Mouse (Mus musculus): ENCODE results near the gene C1qtnf9.

Gene C1qtnf9

DNA sequence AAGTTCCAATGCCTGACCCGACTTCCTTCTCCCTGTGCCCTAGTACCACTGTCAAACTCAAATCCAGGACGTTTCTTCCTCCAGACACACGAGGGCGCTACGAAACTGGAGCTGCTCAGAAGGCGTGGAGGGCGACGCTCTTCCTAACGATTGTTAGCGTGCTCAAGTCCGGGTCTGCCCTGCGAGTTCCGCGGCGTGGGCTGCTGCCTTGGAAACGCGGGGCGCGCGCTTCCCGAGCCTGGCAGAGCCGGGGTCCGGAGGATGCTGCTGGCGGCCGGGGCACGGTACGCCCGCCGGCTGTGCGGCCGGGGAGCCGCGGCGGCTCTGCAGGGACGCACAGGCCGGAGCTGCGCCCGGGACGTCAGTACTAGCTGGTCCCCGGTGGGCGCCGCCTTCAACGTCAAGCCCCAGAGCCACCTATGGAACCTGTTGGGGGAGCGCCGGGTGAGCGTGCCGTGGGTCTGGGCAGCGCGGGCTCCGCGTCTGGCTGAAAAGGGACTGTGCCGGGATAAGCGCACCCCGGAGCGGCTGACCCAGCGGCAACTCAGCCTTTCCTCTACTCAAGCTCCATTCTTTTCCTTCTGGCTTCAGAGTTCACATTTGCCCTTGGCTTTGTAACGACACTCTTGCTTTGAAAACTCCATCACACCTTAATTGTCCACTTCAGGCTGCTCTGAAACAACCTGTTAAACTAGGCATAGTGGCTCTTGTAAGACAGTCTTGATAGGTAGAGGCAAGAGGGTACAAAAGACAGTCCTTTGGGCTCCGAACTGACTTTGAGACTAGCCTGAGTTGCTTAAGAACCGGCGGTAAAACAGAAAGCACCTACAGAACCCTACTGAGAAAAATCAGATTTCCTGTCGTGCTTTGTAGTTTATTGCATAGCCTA lies 16.7 kb downstream of the C1qtnf9 start, which contains the start of gene Mipep:
Mipep (plus strand) TSS at position 147 of the 889 bp plus-strand sequence.
- DNase-seq (ENCODE audit: low read depth): peak; percentile 93

DNA sequence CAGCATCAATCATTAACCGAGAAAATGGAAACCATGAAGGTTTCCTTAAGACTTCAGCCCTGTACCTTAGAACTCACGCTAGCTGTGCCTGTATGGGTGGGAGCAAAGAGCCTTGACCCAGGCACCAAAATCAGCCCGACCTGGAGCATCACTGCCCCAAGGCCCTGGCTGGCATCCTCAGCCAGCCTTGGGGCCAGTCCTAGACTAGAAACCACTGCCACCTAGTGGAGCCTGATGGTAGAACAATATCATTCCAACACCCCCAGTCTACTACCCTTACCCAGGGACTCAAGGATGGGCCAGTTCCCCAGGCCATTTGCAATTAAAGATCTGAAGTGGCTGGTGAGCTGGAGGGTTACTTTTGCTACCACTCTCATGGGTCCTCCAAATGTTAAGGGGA lies 22.2 kb downstream of the C1qtnf9 start:
- peak; percentile 58 for DNase-seq (ENCODE audit: low read depth)

DNA sequence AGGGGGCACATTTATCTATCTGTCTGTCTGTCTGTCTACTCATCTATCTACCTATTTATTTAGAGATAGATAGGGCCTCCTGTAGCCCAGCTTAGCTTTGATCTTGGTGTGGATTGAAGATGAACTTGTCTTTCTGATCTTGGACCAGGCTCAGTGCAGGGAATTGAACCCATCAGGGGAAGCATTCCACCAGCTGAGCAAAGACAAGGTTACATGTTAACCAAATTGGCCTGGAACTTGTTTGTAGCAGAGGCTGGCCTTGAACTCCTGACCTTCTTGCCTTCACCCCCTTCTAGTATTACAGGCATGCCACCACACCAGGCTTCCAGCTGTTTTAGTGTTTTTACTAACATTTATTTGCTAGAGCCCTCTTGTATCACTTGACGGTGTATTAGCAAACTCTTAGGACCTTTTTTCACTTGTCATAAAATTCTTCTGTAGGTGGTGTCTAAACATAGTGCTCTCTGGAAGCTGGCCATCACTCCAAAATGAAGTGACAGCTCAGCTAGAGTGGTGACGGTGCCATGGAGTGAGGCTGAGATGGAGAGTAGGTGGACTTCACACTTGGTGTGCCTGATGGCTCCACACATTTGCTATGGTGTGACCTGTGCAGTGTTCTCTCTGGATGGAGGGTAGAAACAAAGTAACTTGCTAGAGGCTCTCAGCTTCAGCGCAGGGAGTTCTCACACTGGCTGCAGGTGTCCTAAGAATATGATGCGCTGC lies 28.8 kb downstream of the C1qtnf9 start:
- no peak for DNase-seq (ENCODE audit: low read depth)

DNA sequence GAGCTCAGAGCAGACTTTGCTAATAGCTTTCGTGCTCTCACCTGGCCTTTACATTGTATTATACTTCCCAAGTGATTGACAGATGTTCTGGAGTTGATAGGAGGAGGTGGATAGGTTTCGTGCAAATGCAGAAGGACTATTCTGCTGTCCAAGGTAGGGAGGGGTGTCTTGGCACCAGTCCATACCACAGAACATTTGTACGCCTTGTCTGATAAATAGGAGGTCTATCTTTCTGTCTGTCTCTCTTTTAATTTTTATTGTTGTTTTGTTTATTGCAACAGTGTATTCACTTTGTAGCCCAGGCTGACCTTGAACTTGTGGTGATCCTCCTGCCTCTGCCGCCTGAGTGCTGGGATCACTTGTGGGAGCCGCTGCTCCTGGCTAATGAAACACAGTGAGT lies 29.7 kb downstream of the C1qtnf9 start:
- no peak for DNase-seq (ENCODE audit: low read depth)

DNA sequence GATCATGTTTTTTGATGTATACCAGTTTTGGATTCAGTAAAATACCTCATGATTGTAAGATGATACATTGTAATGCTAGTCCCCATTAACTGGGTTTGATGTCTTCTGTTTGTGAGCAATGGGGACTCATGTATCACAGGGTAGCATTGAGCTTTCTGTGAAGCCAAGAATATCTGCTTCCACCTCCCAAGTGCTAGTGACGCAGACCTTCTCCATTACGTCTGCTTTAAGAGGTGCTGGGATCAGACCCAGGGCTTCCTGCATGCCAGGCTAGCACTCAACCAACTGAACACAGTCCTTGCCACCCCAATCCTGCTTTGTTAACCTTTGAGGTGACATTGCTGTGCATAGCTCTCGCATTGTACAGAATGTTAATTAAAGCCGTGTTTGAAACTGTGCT lies 30.8 kb downstream of the C1qtnf9 start:
- DNase-seq (ENCODE audit: low read depth): no peak

DNA sequence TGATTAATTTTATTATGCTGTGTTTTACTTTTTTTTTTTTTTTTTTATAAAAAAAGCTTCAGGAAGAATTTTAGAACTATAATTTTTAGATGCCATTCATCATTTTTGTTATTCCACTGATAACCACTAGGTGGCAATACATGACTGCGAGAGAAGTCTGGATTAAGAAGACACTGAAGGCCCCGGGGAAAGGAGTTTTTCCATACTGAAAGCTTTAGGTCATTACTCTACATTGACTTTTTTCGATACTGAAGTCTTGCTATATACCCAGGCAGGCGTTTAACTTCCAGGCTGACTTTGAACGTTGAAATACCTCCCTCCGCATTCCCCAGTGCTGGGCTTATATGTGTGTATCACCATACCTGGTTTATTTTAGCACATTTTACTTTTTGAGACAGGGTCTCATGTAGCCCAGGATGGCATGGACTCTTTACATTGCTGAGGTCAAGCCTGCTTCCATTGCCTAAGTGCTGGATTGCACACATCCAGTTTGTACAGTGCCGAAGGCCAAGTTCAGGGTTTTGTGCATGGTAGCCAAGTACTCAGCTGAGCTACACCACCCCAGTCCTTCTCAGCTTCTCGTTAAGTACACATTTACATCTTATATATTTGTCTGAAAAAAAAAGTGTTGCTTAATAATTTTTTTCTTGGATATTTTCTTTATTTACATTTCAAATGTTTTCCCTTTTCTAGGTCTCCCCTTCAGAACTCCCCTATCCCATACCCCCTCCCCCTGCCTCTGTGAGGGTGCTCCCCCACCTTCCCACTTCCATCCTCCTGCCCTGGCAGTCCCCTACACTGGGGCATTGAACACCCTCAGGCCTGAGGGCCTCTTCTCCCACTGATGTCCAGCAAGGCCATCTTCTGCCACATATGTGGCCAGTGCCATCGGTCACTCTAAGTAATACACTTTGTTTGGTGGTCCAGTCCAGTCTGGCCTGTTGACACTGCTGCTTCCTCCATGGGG lies 32.1 kb downstream of the C1qtnf9 start:
- DNase-seq (ENCODE audit: low read depth): peak; percentile 80

DNA sequence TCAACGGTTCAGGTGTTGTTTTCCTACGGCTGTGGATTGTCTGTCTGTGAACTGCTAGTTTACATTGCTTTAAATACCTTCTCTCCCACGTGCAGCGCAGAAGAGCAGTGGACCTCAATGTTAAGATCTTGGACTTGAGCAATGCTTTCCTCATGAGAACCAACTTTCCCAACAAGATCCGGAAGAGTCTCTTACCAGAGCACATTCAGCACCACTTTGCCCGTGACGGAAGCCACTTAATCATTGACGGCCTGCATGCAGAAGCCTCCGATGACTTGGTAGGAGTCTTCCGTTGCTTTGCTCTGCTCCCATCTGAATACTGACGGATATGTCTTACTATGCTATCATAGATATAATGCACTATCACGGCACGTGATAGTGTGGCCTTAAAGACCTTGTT lies 34.1 kb downstream of the C1qtnf9 start:
- no peak for DNase-seq (ENCODE audit: low read depth)

DNA sequence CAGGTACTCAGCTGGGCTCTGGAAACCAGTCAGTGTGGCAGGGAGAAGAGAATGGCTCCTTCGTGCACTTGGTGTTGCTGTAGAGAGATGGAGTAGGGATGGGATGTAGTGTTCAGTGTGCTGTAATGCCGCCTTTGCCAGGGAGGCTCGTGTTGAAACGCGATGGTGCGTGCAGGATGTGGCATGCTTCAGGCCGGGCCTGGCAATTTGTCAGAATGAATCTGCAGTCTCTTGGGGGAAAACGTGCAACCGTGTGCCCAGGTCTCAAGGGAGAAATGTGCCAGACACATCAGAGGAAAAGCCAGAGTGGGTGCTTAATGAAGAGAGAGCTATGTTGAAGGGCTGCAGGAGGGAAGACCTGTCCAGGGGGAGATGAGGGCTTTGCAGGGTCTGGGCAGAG lies 37.0 kb downstream of the C1qtnf9 start:
- DNase-seq (ENCODE audit: low read depth): no peak

DNA sequence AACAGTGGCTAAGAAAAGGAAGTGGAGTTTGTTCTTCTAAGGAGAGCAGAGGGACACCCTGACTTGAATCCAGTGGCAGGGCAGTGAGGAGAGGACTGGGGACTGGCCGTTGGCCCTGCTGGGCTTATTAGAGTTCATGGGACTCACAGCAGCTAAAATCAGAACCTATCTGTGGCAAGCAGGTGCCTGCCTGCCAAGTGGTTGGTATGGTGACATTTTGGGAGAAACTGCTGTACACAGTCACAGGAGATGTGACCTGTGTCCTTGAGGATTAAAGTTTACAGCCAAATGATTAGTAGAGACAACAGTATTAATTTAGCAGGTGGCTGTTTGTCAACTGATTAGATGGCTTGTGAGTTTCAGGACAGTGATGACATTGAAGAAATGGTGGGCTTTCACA lies 37.9 kb downstream of the C1qtnf9 start:
- DNase-seq (ENCODE audit: low read depth): no peak

DNA sequence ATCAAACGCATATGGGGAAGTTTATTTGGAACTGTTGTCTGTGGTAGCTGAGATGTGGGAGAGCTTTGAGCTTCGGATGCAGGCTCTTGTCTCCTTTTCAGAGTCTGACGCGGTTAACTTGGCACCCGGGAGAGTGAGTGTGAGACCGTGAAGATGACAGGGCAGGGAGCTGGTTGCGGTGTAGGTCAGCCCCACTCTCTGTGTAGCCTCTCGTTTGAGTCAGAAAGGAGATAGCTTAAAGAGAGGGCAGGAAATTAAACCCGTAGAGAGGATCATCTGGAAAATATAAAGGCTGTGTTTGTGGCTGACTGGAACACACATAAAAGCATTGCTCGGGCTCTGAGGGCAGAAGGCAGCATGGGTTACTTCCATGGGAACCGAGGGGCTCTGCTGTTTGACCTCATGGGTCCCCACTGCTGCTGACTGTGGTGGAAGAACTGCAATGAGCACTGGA lies 39.0 kb downstream of the C1qtnf9 start:
- DNase-seq (ENCODE audit: low read depth): no peak

DNA sequence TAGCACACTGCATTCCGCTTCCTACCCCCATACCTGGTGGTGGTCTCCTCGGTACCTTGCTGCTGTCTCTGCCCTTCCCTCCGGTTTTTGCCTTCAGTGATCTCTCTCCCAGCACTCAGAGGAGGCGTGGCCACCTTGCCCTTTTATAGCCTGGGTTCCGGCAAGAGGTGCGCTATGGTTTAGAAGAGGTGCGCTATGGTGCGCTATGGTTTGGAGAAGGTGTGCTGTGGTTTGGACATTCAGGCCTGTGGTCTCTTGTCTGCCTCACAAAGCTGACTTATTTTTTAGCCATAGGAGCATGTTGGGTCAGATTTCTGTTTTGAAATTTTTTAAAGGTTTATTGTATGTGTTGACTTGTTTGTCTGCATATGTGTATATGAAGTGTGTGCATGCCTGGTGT lies 41.9 kb downstream of the C1qtnf9 start:
- no peak for DNase-seq (ENCODE audit: low read depth)

DNA sequence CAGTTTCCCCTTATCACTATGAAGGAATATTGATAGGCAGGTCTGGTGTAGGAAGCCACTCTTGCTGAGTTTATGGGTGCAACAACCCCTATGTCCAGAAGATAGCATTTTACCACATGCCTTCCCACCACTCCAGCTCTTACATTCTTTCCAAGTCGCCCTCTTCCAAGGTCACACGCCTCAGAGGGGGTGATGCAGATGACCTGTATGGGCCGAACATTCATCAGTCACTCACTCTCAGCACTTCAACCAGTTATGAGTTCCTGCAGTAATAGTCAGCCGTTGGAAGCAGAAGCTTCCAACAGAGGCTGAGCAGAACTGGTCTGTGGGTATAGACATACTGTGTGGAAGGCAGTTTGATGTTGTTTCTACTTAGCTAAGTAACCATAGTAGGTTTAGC lies 43.6 kb downstream of the C1qtnf9 start:
- no peak for DNase-seq (ENCODE audit: low read depth)

DNA sequence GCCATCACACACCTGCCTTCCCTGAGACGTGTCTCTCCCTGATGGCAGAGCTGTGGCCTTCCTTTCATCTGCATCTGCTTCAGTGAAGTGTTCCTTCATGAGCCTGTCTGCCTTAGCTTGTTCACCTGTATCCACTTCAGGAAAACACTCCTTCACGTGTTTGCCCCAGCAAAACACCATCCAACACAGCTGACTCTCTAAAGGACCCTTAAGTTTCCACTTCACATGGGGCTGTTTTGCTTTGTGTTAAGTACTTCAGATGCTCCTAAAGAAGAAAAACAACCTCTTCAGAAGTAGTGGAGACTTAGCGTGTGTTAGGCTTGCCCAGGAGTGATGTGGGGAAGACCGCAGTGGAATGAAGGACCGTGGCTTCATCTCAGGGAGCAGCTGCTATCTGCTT lies 47.2 kb downstream of the C1qtnf9 start:
- no peak for DNase-seq (ENCODE audit: low read depth)

DNA sequence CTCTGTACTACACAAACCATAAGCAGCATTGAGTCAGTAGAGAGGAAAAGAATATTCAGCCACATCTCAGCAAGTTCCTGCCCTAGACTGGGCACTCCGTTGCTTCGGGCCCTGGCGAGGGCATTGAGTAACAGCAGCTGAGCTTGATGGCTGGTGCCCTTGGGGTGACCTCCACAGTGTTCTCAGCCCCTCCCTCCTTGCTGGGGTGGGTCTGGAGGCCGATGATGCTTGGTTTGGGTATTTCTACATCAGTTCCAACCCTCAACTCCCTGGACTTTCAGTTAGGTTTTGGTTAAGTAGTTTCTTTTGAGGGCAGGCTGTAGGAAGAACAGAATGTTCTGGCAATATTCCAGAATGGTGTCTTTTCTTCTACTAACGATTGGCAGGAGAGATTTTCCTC lies 50.1 kb downstream of the C1qtnf9 start:
- no peak for DNase-seq (ENCODE audit: low read depth)

DNA sequence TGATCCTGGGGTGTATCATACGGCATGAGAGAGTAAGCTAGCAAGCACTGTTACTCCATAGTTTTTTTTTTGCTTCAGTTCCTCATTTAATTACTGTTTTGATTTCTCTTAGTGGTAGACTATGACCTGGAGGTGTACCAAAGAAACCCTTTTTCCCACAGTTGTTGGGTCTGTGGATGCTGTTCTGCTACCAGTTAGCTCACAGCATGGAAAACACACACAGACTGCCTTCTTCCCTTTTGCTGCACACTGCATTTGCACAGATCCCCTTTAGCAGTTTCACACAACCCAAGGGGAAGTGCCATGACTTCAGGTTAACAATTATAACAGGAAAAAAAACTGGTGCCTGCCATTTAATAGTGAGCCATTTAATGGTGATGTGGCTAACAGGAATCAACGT lies 62.2 kb downstream of the C1qtnf9 start:
- no peak for DNase-seq (ENCODE audit: low read depth)
